Mouse (Mus musculus): Measurements from ENCODE around the gene Neurog2. TPM values are rescaled to one million over a fixed set of nuclear protein-coding genes. Genes with fewer than 3 reads are reported as not detected.

Neurog2 gene
- total and polyA plus RNA-seq, 3 experiments = not detected

DNA sequence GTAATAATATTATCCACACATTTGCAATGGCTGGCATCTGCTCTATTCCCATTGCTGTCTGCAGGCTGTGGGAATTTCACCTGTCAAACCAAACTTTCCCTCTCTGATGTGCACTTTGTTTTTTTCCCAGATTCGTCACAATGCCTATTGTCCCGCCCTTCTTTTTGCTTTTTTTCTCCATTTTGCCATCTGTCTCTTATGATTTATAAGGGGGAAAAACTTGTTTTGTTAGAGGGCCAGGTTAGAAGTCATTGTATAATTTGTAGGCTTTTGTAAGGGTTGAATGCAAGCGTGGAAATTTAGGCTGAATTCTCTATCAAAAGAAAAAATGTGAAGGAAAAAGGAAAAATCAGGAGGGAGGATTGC lies 2.0 kb downstream of the Neurog2 start:
- Histone ChIP-seq H3K36me3 (replicated peaks in 1 of 2; ENCODE audit: control insufficient read depth in 1 of 2, insufficient read depth in 1 of 2, low read length in 1 of 2) (no peaks in the 10 kb centered on the region), H3K9me3 (replicated peaks; ENCODE audit: low read length) (peaks cover 13% of the 10 kb centered on the region), H3K4me3 (replicated peaks in 1 of 3; ENCODE audit: low read depth in 2 of 3, low read length in 2 of 3, poor library complexity in 1 of 3) (no peak overlapping the region), H3K4me1 (ENCODE audit: control insufficient read depth in 1 of 2, insufficient read depth in 2 of 2) (no peaks in the 10 kb centered on the region), H3K79me2 (replicated peaks; ENCODE audit: control insufficient read depth, extremely low read depth, insufficient read depth, poor library complexity, severe bottlenecking) (no peaks in the 10 kb centered on the region), H3K4me2 (ENCODE audit: insufficient read depth, low read depth, poor library complexity, severe bottlenecking) (no peak overlapping the region), H3K27me3 (replicated peaks) (no peaks in the 10 kb centered on the region), H3K27ac (ENCODE audit: insufficient read depth, low read depth) (no peak overlapping the region), H3K9ac (ENCODE audit: insufficient read depth, low read depth) (no peak overlapping the region)
- no peak for TF ChIP-seq CHD1 (IDR thresholded peaks at IDR 0.05; ENCODE audit: low read depth, low read length)
- TF ChIP-seq POLR2A (IDR thresholded peaks at IDR 0.05; ENCODE audit: low read depth, low read length) = no peak
- no peak for TF ChIP-seq NRF1 (IDR thresholded peaks at IDR 0.05; ENCODE audit: low read depth, low read length)
- no peak for TF ChIP-seq EP300 (IDR thresholded peaks at IDR 0.05; ENCODE audit: low read length)
- TF ChIP-seq ZKSCAN1 (IDR thresholded peaks at IDR 0.05; ENCODE audit: borderline replicate concordance, low read depth, low read length) = no peak
- no peak for TF ChIP-seq SIN3A (IDR thresholded peaks at IDR 0.05; ENCODE audit: low read length)
- no peak for TF ChIP-seq RCOR1 (conservative IDR thresholded peaks at IDR 0.05; ENCODE audit: low read depth, low read length)
- no peak for TF ChIP-seq E2F4 (IDR thresholded peaks at IDR 0.05; ENCODE audit: insufficient replicate concordance, low read depth, low read length)
- TF ChIP-seq TCF12 (IDR thresholded peaks at IDR 0.05; ENCODE audit: low read depth, low read length) = no peak
- TF ChIP-seq MEF2A (IDR thresholded peaks at IDR 0.05; ENCODE audit: borderline replicate concordance, low read depth, low read length) = no peak
- TF ChIP-seq POLR2AphosphoS2 (IDR thresholded peaks at IDR 0.05; ENCODE audit: low read depth, low read length) = no peak
- TF ChIP-seq TBP (conservative IDR thresholded peaks at IDR 0.05; ENCODE audit: low read depth, low read length) = no peak
- no peak for TF ChIP-seq MAZ (IDR thresholded peaks at IDR 0.05; ENCODE audit: low read depth, low read length)
- TF ChIP-seq USF1 (IDR thresholded peaks at IDR 0.05; ENCODE audit: low read depth, low read length) = no peak
- no peak for TF ChIP-seq HCFC1 (IDR thresholded peaks at IDR 0.05; ENCODE audit: low read depth, low read length)
- no peak for TF ChIP-seq RAD21 (IDR thresholded peaks at IDR 0.05; ENCODE audit: low read depth, low read length)
- in situ Hi-C loops (cut with MboI; ENCODE audit: low pct_ligation_motif_present, low pct_unique_long_range_greater_than_20kb, low sequenced_read_pairs) (loop anchor here (25.0 kb wide), 1 partner anchor 102 kb away; no protein-coding TSS in a partner anchor), dilution Hi-C loops (cut with MboI; ENCODE audit: extremely low pct_ligation_motif_present, extremely low pct_unique_long_range_greater_than_20kb, low sequenced_read_pairs) (no loop called here)
- DNase-seq (ENCODE audit: extremely low read depth) = no peak

DNA sequence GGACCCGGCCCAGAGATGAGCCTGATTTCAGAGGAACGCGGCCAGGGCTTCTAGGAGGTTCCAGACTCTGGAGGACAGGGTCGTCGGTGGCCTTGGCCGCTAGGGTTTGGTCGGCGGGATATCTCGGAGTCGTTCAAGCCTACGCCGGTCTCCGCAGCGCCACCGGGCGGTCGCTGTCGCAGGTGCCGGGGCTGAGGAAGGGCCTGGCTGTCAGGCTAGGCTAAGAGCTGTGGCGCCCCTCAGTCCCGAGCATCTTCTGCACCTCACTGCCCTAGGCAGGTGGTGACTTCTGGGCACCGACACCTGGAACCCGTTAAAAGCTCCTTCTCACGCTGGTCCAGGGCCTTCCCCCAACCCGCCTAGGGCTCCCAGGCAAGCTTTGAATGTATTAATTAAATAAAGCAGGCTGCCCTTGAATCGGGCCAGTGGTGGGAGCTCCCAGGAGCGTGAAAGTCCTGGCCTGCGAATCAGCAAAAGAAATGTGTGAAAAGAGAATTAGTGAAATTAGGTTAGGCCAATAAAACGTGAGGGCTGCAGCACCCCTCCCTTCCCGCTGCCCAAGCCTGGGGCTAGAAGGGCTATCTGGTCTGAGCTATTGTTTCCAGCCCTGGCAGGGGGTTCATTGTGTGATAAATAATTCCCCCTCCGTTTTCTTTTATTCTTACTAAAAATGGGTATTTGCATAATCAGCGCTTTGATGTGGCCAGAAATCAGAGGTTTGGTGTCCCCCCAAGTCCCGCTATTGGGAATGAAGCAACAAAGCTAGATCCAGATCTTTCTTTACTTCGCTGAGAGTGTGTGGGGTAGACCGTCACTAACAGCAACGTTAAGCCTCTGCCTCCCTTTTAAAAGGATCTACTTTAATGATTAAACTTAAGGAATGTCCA lies 7.2 kb downstream of the Neurog2 start:
- no peaks in the 10 kb centered on the region for H3K79me2 ChIP-seq (replicated peaks; ENCODE audit: control insufficient read depth, extremely low read depth, insufficient read depth, poor library complexity, severe bottlenecking)
- H3K36me3 ChIP-seq (replicated peaks in 1 of 2; ENCODE audit: control insufficient read depth in 1 of 2, insufficient read depth in 1 of 2, low read length in 1 of 2) = no peaks in the 10 kb centered on the region
- TF ChIP-seq MXI1 (IDR thresholded peaks at IDR 0.05; ENCODE audit: low read depth, low read length) (no peak), BHLHE40 (IDR thresholded peaks at IDR 0.05; ENCODE audit: low read depth, low read length) (no peak), CTCF (conservative IDR thresholded peaks at IDR 0.05 in 1 of 2, IDR thresholded peaks at IDR 0.05 in 1 of 2; ENCODE audit: low read depth in 2 of 2, low read length in 2 of 2) (no peak), CHD2 (IDR thresholded peaks at IDR 0.05; ENCODE audit: low read length) (no peak), USF2 (conservative IDR thresholded peaks at IDR 0.05; ENCODE audit: low read depth, low read length) (no peak), PAX5 (IDR thresholded peaks at IDR 0.05; ENCODE audit: low read length) (no peak), MYC (IDR thresholded peaks at IDR 0.05; ENCODE audit: low read depth, low read length) (no peak)
- in situ Hi-C loops (cut with MboI; ENCODE audit: low pct_ligation_motif_present, low pct_unique_long_range_greater_than_20kb, low sequenced_read_pairs) = loop anchor here (25.0 kb wide), 1 partner anchor 97 kb away; no protein-coding TSS in a partner anchor
- no peak overlapping the region for H3K27ac ChIP-seq (ENCODE audit: insufficient read depth, low read depth)
- DNase-seq (ENCODE audit: extremely low read depth) = no peak
- H3K9me3 ChIP-seq (replicated peaks; ENCODE audit: low read length) = no peaks in the 10 kb centered on the region
- H3K9ac ChIP-seq (ENCODE audit: insufficient read depth, low read depth) = no peak overlapping the region
- no peaks in the 10 kb centered on the region for H3K4me1 ChIP-seq (ENCODE audit: control insufficient read depth in 1 of 2, insufficient read depth in 2 of 2)
- dilution Hi-C loops (cut with MboI; ENCODE audit: extremely low pct_ligation_motif_present, extremely low pct_unique_long_range_greater_than_20kb, low sequenced_read_pairs) = no loop called here
- no peak overlapping the region for H3K4me3 ChIP-seq (replicated peaks in 1 of 3; ENCODE audit: low read depth in 2 of 3, low read length in 2 of 3, poor library complexity in 1 of 3)
- no peaks in the 10 kb centered on the region for H3K27me3 ChIP-seq (replicated peaks)
- no peak overlapping the region for H3K4me2 ChIP-seq (ENCODE audit: insufficient read depth, low read depth, poor library complexity, severe bottlenecking)

All from CH12.LX (cell line).